Mouse (Mus musculus) spleen, adult 2 months (tissue): ENCODE measurements around the gene Sinhcaf.

ENCODE experiments used
- CTCF ChIP-seq: fragments of 200-500 bp; IDR thresholded peaks from 2 replicates; pipeline ENCODE4 v1.5.1; 2011; ENCODE audit warnings: mild to moderate bottlenecking, inconsistent platforms; ENCODE audit not compliant: insufficient read depth, insufficient read length, insufficient replicate concordance; ENCODE audit errors: extremely low read depth
- POLR2A ChIP-seq: fragments of 200-500 bp; IDR thresholded peaks from 2 replicates; pipeline ENCODE4 v1.6.1; 2011; ENCODE audit warnings: low read depth, low read length, inconsistent platforms

GRCm38 (mm10) chr6:148980495-148980894 is 34.2 kb upstream of the Sinhcaf start:
- TF ChIP-seq CTCF (no peak), POLR2A (no peak)
